Mouse (Mus musculus) G1E (cell line): ENCODE data around the gene Pde4d. TPM values are rescaled to one million over a fixed set of nuclear protein-coding genes. Genes with fewer than 3 reads are reported as not detected.

Experiments used
- ATAC-seq: 2 replicates; pipeline ENCODE4 v1.8.0; 2016; ENCODE audit warnings: mild to moderate bottlenecking; ENCODE audit not compliant: insufficient number of reproducible peaks, poor library complexity, low FRiP score, severe bottlenecking; ENCODE audit errors: extremely low read depth
- DNase-seq: peaks from one replicate; pipeline ENCODE4 v3.0.0; 2012; ENCODE audit warnings: low spot score
- H3K27me3 ChIP-seq: 2 replicates; pipeline ENCODE4 v1.6.1; 2012; ENCODE audit warnings: mild to moderate bottlenecking, low read length, inconsistent platforms; ENCODE audit not compliant: insufficient read depth
- H3K36me3 ChIP-seq: replicated peaks from 2 replicates; pipeline ENCODE3; 2012; ENCODE audit warnings: mild to moderate bottlenecking, inconsistent platforms
- H3K4me1 ChIP-seq: 2 replicates; pipeline ENCODE4 v1.6.1; 2012; ENCODE audit warnings: low read depth, low read length, inconsistent platforms, mixed read lengths; ENCODE audit not compliant: insufficient read depth
- H3K4me3 ChIP-seq: 2 replicates; pipeline ENCODE4 v1.5.1; 2012; ENCODE audit warnings: low read depth, mild to moderate bottlenecking, inconsistent platforms, low read length, moderate library complexity, mixed read lengths
- H3K9me3 ChIP-seq: replicated peaks from 2 replicates; pipeline ENCODE4 v1.6.1; 2012; ENCODE audit warnings: inconsistent platforms
- CTCF ChIP-seq: IDR thresholded peaks from 2 replicates; pipeline ENCODE4 v1.5.1; 2012; ENCODE audit warnings: low read depth, low read length, inconsistent platforms, mixed read lengths
- GATA1 ChIP-seq: IDR thresholded peaks from 2 replicates; pipeline ENCODE4 v1.6.1; 2012; ENCODE audit warnings: borderline replicate concordance, low read length, inconsistent platforms, mixed read lengths
- GATA2 ChIP-seq: IDR thresholded peaks from 2 replicates; pipeline ENCODE4 v1.6.1; 2012; ENCODE audit warnings: low read depth, low read length, inconsistent platforms, borderline replicate concordance
- POLR2AphosphoS5 ChIP-seq: IDR thresholded peaks from 2 replicates; pipeline ENCODE4 v1.6.1; 2012; ENCODE audit warnings: low read depth, low read length, inconsistent platforms; ENCODE audit not compliant: insufficient replicate concordance
- TAL1 ChIP-seq: conservative IDR thresholded peaks from 2 replicates; pipeline ENCODE4 v1.6.1; 2012; ENCODE audit warnings: low read depth, low read length, inconsistent platforms, mixed read lengths
- polyA plus RNA-seq: library from polyadenylated mRNA; stranded (reverse); fragments of >175 nt; gene quantifications from 2 replicates; pipeline ENCODE4 v1.2.3, GENCODE M21; 2012
- total RNA-seq, 2 experiments: library from RNA; stranded (forward) in 1 of 2; stranded (reverse) in 1 of 2; fragments of 200-1000 nt in 1 of 2; fragments of >200 nt in 1 of 2; fragmentation: Nextera tagmentation in 1 of 2; gene quantifications; 2 replicates each; pipeline ENCODE4 v1.2.3; 2014 to 2017

The Pde4d gene
- total and polyA plus RNA-seq, 3 experiments = 8.2 to 124 (median 22.6) TPM

DNA sequence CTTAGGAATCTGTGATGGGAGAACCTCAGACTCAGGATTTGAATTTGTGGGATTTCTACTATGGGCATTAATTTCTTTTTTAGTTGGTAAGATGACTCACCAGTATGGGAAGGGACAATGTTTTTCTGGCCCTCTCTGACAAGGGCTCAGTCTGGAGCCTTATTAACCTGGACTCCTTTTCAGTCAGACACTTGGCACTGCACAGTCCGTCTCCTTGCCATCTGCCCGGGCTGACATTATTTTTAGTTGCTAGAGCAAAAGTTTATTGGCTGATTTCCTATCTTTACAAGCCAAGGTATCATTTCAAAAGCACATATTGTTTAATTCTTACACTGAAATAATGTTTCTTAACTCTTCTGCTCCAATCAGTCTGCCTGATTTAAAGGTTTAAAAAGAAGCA lies 1258.6 kb downstream of the Pde4d start:
- no peak for ATAC-seq

DNA sequence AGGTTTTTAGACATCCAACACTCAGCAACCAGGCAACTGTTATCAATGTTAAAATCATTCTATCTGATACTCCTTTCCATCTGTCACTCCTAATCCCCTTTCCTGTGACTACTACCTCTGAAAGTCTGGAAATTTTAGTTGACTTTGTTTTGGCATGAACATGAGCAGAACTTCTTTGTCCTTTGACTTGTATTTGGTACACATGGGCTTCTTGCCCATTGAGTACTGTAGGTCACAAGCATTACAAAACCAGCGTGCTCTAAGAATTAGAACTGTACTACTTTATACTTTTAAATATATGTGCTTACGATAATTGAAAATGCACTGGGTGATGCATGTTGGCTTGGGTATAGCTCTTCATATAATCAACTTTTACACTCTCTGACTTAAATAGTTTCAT lies 1264.8 kb downstream of the Pde4d start:
- H3K27me3 ChIP-seq = no peaks in the 10 kb centered on the region
- peaks cover 47% of the 10 kb centered on the region for H3K36me3 ChIP-seq
- peaks cover 2% of the 10 kb centered on the region; the same call in 1 of the 2 replicates for H3K4me1 ChIP-seq
- TF ChIP-seq CTCF (no peak), GATA1 (no peak), TAL1 (no peak), GATA2 (no peak), POLR2AphosphoS5 (no peak)
- no peaks in the 10 kb centered on the region for H3K9me3 ChIP-seq
- no peak overlapping the region for H3K4me3 ChIP-seq
- no peak for DNase-seq
- no peak for ATAC-seq

More for the DNA sequence above, 1258.6 kb downstream of the Pde4d start:
- H3K36me3 ChIP-seq = peaks cover 62% of the 10 kb centered on the region
- no peak overlapping the region for H3K4me3 ChIP-seq
- no peaks in the 10 kb centered on the region for H3K9me3 ChIP-seq
- H3K4me1 ChIP-seq = peaks cover 11% of the 10 kb centered on the region; the same call in 1 of the 2 replicates
- DNase-seq = no peak
- TF ChIP-seq TAL1 (no peak), GATA2 (no peak), GATA1 (no peak), POLR2AphosphoS5 (no peak), CTCF (no peak)
- H3K27me3 ChIP-seq = no peaks in the 10 kb centered on the region

DNA sequence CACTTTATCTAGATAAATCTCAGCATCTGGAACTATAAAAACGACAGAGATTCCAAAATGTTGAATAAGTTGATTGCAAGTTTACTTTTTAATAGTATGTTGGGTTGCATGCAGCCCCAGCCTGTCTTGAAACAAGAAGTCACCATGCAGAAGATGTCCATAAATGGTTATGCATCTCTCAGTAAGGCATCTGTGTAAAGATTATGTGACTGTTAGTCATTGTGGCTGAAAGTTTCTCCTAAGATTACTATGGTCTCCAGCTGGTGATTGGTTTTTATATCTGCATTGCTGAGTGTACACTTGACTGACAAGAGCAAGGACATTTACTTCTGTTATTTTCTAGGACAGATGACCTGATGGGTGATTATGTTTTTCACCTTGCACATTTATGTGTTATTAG lies 1265.6 kb downstream of the Pde4d start:
- DNase-seq (no peak), ATAC-seq (no peak)
- peaks cover 2% of the 10 kb centered on the region; the same call in 1 of the 2 replicates for H3K4me1 ChIP-seq
- H3K27me3 ChIP-seq = no peaks in the 10 kb centered on the region
- TF ChIP-seq GATA2 = no peak
- no peak for TF ChIP-seq TAL1
- no peak for TF ChIP-seq POLR2AphosphoS5
- peaks cover 48% of the 10 kb centered on the region for H3K36me3 ChIP-seq
- no peak overlapping the region for H3K4me3 ChIP-seq
- no peaks in the 10 kb centered on the region for H3K9me3 ChIP-seq

DNA sequence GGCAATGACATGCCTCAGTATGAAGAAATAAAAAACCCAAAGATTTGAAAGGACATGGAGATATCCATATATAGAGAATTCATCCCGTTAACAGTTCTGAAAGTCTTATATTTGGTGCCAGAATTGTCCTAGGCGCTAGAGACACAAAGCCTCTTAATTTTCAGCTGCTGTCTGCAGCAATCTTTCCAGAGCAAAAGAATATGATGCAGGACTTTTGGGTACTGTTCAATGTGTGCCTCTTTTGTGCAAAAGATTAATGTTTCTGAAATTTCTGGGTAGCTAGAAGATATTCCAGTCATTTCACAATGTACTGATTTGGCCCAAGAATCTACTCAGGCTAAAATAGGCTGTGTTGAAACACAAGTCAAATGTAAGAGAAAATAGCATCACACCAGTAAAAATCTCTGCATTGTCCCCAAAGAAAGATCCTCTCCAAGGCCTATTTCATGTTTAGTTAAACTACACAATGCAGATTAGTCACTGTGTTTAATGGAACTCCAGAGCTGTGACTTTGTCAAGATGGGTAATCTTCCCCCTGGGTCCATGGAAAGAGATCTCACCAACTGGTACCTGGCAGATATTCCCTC lies 1270.5 kb downstream of the Pde4d start:
- TF ChIP-seq GATA1 (no peak), GATA2 (no peak), CTCF (no peak), TAL1 (no peak), POLR2AphosphoS5 (no peak)
- ATAC-seq (no peak), DNase-seq (no peak)
- peaks cover 57% of the 10 kb centered on the region for H3K36me3 ChIP-seq
- H3K9me3 ChIP-seq = no peaks in the 10 kb centered on the region
- no peak overlapping the region for H3K4me3 ChIP-seq
- H3K4me1 ChIP-seq = no peaks in the 10 kb centered on the region
- H3K27me3 ChIP-seq = no peaks in the 10 kb centered on the region

DNA sequence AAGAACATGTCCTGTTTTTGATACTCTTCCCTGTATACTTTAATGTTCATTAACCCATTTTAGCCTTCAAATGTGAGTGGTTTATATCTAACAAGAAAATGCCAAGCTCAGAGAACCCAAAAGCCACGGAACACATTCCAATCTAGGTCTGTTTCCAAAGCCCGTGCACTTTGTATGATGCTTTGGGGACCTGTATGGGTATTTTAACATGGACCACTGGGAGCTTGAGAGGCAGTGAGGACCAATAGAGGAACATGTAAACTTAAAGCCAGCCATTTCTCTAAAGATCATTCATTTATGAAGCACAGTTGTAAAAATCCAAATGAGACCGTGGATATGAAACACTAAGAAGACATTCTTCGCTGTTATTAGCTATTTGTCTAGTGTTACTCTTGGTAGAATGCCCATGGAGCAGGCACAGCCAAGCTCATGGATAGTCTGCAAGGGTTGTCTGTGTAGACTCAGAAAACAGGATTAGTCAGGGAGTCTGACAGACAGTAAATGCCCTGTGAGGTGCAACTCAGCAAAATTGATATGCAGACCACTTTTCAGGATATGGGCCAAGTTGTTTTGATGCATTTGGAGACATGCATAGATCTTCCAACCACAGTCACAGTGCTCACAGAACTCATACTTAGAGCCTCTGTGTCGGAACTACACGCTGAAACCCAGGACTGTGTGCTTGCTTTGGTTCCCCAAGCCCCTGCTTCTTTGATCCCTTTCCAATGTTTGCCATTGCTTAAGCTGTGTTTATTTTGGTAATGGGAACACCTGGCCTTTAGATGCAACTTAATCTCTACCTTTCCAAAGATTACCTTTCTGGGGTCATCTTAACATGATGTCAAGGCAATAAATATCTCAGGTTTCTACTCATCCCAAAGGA lies 1272.7 kb downstream of the Pde4d start:
- TF ChIP-seq GATA1 (no peak), POLR2AphosphoS5 (no peak), TAL1 (no peak), CTCF (no peak), GATA2 (no peak)
- Histone ChIP-seq H3K9me3 (no peaks in the 10 kb centered on the region), H3K4me3 (no peak overlapping the region), H3K4me1 (peaks cover 3% of the 10 kb centered on the region; the same call in 1 of the 2 replicates), H3K27me3 (no peaks in the 10 kb centered on the region), H3K36me3 (peaks cover 61% of the 10 kb centered on the region)
- DNase-seq (no peak), ATAC-seq (no peak)

DNA sequence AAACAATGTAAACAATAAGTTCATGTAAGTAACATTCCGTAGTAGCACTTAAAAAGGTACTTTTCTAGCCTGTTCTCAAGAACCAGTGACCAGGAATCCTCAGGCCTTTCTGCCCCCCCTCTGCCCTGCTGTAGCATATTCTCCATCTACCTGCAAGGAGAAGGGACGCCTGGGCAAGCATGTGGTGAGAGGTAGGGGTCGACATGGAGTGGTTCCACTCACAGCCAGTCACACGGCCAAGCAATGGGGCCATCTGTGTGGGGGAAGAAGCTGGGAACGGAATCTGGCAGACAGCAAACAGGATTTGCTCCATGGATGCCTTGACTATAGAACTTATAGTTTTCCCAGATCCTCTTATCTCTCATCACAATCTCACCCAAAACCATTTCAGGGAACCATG lies 1277.6 kb downstream of the Pde4d start:
- Histone ChIP-seq H3K27me3 (no peaks in the 10 kb centered on the region), H3K9me3 (no peaks in the 10 kb centered on the region), H3K4me1 (peaks cover 4% of the 10 kb centered on the region), H3K36me3 (peaks cover 60% of the 10 kb centered on the region), H3K4me3 (no peak overlapping the region)
- TF ChIP-seq POLR2AphosphoS5 (no peak), TAL1 (no peak), GATA2 (no peak), GATA1 (no peak), CTCF (no peak)
- no peak for ATAC-seq
- no peak for DNase-seq
